Mouse (Mus musculus): Measurements from ENCODE around the gene Kcnj11.

GRCm38 (mm10) chr7:46122964-46123363 is 22.4 kb upstream of the Kcnj11 start:
- TF ChIP-seq CTCF (conservative IDR thresholded peaks at IDR 0.05; ENCODE audit: low read length): no peak
- no peak for TF ChIP-seq NANOG (IDR thresholded peaks at IDR 0.05; ENCODE audit: borderline replicate concordance, low read length)
- TF ChIP-seq POU5F1 (IDR thresholded peaks at IDR 0.05; ENCODE audit: borderline replicate concordance, low read length): no peak
